Mouse (Mus musculus) mouse embryonic stem cell (cell line): Measurements from ENCODE around the gene Pou3f1.
"Not testable (repeated sequence)": the region's sequence is repeated elsewhere in the genome, so short reads cannot be mapped to it uniquely, and the experiment has no call there.

Source experiments
- in situ Hi-C, 2 experiments: fragments of 300-500 bp; cut with MboI; formaldehyde crosslinking; loops; 1 replicate in 1 of 2; 3 replicates in 1 of 2; pipeline ENCODE4 v1.14.3; 2019 to 2020; ENCODE audit warnings: low sequenced_read_pairs in 2 of 2, low pct_unique_long_range_greater_than_20kb in 1 of 2, mixed read lengths in 1 of 2; ENCODE audit not compliant: unreplicated experiment in 1 of 2

Pou3f1 gene

DNA sequence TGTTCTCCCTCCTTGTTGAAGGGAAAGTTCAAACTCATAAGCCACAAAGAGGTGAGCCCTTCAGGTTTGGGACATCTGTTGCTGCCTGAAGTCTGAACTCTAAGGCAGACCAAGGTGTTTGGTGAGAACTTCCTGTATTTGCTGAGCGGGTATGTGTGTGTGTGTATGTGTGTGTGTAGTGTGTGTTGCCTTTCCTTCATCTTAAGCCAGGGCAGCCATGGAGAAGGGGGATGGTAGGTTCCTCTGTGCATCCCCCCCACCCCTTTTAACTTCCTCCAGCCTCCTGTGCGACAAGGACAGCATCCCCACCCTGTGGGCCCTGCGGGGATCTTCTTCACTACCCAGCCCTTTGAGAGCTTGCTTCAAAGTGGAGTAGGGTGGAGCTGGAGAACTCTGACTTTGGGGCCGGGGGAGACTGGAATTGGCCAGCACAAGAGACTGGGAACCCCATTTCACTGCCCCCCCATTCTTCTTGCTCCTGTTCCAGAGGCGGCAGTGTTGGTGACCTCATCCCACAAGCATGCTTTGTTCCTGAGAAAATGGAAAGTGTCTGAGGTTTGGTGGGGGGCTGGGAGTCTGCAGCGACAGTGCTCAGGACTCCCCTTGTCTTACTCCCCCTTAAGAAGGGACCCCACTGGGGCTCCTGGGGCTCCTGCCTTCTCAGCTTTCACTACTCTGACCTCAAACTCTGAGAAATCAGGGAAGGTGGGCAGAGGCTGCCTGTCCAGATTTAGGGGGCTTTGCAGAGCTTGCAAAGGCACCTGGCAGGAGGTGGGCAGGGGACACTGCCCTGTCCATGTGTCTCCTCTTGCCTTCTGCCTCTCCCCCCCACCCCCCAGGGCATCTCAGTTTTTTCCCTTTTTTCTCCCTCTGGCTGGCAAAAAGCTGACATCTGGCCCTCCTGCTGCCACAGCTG lies 47.5 kb downstream of the Pou3f1 start:
- in situ Hi-C loops: no loop called here

DNA sequence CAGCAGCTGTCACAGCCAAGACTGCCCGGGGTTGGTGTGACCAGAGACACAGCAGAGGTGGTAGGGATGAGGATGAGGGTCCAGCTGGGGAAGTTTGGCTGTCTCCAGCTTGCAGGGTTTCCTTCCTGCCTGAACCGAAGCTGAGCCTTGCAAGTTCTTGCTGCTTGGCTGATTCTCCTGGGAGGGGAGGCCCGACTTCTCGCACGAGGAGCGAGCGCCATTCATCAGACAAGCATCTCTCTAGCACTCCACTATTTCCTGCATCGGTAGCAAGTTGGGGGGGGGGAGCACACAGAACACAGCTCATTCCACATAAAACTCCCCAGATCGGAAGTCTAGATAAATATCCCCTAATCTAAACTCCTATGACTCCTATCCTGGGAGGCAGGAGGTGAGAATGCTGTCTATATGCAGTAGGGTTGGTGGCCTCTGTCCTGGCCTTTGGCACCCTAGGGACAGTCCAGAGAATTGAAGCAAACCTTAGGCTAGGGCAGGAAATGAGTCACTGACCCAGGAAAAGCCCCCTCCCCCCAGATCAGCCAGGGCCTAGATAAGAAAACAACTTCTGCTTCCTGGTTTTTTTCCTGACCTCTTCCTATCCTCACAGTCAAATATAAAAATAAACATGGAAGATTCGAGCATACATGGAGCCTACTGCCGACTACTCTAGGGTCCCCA lies 48.3 kb downstream of the Pou3f1 start:
- in situ Hi-C loops: no loop called here

DNA sequence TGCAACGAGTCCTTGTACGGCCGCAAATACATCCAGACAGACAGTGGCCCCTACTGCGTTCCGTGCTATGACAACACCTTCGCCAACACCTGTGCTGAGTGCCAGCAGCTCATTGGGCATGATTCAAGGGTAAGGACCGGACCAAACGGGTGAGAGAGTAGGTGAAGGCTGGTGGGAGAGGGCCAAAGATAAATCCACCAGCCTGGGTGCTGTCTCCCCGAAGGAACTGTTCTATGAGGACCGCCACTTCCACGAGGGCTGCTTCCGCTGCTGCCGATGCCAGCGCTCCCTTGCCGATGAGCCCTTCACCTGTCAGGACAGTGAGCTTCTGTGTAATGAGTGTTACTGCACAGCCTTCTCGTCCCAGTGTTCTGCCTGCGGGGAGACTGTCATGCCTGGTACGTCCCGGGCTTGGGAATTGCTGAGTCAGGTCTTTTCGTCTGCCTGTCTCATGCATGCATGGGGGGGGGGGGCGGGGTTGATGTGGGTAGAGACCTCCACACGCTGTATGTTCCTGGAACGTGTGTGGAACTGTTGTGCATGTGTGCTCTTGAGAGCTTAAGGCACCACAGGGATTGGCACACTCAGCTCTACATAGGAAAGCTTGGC lies 49.2 kb downstream of the Pou3f1 start:
- in situ Hi-C loops: no loop called here

DNA sequence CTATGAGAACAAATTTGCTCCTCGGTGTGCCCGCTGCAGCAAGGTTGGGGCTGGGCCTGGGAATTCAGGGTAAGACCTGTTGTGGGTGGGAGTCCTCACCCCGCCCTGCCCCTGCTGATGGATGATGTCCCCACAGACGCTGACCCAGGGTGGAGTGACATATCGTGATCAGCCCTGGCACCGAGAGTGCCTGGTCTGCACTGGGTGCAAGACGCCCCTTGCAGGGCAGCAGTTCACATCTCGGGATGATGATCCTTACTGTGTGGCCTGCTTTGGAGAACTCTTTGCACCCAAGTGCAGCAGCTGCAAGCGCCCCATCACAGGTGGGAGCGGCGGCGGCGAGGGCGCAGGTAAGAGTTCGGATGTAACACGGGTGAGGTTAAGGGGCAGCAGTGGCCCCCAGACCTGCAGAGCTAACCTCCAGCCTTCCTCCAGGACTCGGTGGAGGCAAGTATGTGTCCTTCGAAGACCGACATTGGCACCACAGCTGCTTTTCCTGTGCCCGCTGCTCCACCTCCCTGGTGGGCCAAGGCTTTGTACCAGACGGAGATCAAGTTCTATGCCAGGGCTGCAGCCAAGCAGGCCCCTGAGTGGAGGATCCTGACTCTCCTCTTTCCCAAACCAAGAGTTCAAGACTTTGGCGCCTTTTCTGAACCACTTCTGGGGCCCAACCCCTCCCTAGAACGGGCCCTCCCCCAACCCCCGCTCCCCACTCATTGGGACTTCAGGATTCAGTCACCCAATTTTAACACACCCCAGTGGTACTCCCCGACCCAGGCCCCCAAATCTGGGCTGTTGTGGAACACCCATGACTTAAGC lies 51.0 kb downstream of the Pou3f1 start:
- in situ Hi-C loops: not testable (repeated sequence)

DNA sequence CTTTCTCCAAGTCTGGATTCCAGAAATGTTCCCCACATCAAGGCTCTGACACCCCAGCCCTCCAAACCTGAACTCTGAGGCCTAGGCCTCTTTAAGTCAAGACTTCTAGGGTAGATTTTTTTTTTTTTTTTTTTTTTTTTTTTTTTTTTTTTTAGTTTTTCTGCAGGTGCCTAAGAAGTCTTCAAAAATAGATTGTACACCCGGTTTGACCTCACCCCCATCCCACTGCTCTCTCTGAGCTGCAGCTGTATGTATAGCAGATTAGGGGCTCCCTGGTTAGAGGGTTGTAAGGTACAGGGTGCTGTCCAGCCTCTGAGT lies 51.6 kb downstream of the Pou3f1 start:
- in situ Hi-C loops: not testable (repeated sequence)

DNA sequence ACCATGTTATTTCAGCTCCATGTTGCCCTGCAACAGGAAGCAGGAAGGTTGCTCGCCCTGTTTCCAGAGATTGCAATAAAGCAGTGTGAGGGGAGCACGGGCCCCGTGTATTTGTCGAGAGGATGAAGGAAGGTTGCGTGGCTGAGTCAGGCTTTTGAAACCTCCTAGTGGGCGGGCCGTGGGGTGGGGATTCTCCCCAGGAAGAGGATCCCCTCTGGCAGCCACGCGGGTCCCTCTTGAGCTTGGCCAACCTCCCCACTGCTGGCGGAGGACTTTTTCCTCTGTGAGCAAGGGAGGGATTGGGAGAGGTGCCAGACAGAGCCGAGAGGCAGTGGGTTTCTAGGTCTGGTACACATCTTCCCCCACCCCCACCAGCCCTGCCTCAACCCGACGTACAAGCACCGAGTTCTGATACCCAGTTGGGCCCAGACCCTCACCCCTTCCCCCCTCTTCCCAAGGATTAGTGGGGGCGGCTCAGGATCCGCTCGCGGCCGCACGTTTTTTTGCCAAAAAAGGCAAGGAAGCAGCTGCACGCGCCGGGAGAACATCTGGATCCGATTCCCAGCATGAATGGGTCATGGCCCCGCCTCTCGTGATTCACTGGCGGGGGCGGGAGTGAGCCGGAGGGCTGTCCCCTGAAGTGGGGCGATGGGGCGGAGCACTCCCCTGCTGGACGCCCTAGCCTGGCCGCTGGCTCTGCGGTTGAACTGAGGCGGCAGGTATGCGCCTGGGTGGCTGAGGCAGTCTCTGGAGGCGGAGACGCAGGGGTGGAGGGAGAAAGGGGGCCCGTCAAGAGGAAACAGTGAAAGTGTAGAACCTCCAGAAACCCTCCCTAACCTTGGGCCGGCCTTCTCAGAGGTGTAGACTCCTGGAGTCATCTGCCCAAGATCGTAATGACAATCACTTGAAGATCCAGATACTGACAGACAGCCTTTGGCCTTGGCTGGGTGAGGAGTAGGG lies 52.2 kb downstream of the Pou3f1 start:
- in situ Hi-C loops: no loop called here

DNA sequence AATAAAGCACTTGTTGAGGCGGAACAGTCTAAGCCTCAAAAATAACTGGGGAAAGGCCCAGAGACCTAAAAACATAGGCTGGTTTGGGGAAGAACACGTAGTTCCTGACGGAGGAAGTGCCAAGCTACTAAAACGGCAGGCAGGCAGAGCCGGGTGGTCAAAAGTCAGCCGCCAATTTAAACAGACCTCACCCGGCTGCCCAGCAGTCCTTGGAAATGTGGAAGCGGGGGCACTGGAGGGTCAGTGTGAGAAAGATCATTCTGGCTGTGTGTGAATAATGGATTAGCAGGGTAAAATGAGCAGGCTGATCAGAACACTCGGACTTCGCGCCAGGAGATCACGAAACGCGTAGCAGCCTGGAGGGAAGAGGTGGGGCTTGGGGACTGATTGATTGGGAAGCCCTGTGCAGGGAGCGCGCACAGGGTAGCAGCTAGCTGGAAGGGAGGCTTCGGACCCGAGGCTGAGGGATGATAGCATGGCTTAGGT lies 53.4 kb downstream of the Pou3f1 start:
- in situ Hi-C loops: loop anchor here in 1 of 2 experiments (10.0 kb wide), 1 partner anchor 135 kb away; no protein-coding TSS in a partner anchor
